Mouse (Mus musculus) ES-Bruce4 (cell line): ENCODE measurements around the gene Myh10. TPM values are rescaled to one million over a fixed set of nuclear protein-coding genes. Genes with fewer than 3 reads are reported as not detected.

ENCODE experiments used
- H3K27ac ChIP-seq: 2 replicates; pipeline ENCODE4 v1.5.1; 2012; ENCODE audit warnings: low read length, inconsistent platforms; ENCODE audit not compliant: insufficient read depth
- H3K27me3 ChIP-seq: 2 replicates; pipeline ENCODE4 v1.6.1; 2012; ENCODE audit warnings: mild to moderate bottlenecking, low read length, inconsistent platforms; ENCODE audit not compliant: control insufficient read depth, poor library complexity, insufficient read depth, severe bottlenecking
- H3K36me3 ChIP-seq: 2 replicates; pipeline ENCODE4 v1.6.1; 2012; ENCODE audit warnings: inconsistent platforms, mild to moderate bottlenecking, low read length, moderate library complexity; ENCODE audit not compliant: control insufficient read depth, poor library complexity, insufficient read depth, severe bottlenecking
- H3K4me1 ChIP-seq: one replicate; pipeline ENCODE4 v1.8.1; 2011; ENCODE audit warnings: low read length; ENCODE audit not compliant: control insufficient read depth, insufficient read depth
- H3K4me3 ChIP-seq: 2 replicates; pipeline ENCODE4 v1.5.1; 2011; ENCODE audit warnings: low read depth, mild to moderate bottlenecking, low read length
- H3K9ac ChIP-seq: 2 replicates; pipeline ENCODE4 v1.6.1; 2012; ENCODE audit warnings: low read depth, mild to moderate bottlenecking, inconsistent platforms; ENCODE audit not compliant: poor library complexity, severe bottlenecking
- H3K9me3 ChIP-seq: replicated peaks from 2 replicates; pipeline ENCODE4 v1.6.1; 2012; ENCODE audit warnings: mild to moderate bottlenecking, low read length, inconsistent platforms; ENCODE audit not compliant: control insufficient read depth, poor library complexity, insufficient read depth, severe bottlenecking
- CTCF ChIP-seq: IDR thresholded peaks from one replicate; pipeline ENCODE4 v1.8.1; 2011; ENCODE audit warnings: low read depth, low read length
- EP300 ChIP-seq: IDR thresholded peaks from 2 replicates; pipeline ENCODE4 v1.6.1; 2011; ENCODE audit warnings: low read depth, low read length; ENCODE audit not compliant: insufficient read depth
- POLR2A ChIP-seq: IDR thresholded peaks from one replicate; pipeline ENCODE4 v1.8.1; 2011; ENCODE audit warnings: low read length; ENCODE audit not compliant: insufficient read depth
- polyA plus RNA-seq: library from polyadenylated mRNA; stranded (reverse); fragments of >200 nt; gene quantifications from 2 replicates; pipeline ENCODE4 v1.2.4, GENCODE M21; 2011; ENCODE audit warnings: low read depth; ENCODE audit not compliant: missing spikeins, insufficient read depth, insufficient read length

Myh10 gene
- polyA plus RNA-seq, 1 experiment = 157 TPM

DNA sequence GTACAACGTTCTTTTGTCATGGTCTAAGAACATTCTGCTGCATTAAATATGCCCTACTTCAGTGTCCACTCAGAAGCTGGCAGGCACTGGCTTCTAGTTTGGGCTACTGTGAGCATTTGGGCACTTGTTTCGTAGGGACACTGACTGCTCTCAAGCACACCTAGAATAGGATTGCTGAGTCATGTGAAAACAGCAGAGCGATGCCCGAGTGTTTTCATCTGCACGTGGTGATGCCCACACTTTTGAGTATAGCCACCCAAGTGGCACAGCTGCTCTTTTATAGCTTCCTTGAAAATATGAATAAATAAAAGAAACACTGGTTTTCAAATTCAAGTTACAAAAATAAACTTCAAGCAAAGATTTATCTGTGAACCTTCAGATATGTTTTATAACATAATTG lies 56.8 kb downstream of the Myh10 start:
- H3K27ac ChIP-seq = no peak overlapping the region
- no peak overlapping the region for H3K9ac ChIP-seq
- H3K4me1 ChIP-seq = no peaks in the 10 kb centered on the region
- no peak overlapping the region for H3K4me3 ChIP-seq
- H3K27me3 ChIP-seq = no peaks in the 10 kb centered on the region
- TF ChIP-seq EP300 (no peak), POLR2A (no peak), CTCF (no peak)
- no peaks in the 10 kb centered on the region for H3K9me3 ChIP-seq
- H3K36me3 ChIP-seq = peaks cover 9% of the 10 kb centered on the region; the same call in 1 of the 2 replicates

DNA sequence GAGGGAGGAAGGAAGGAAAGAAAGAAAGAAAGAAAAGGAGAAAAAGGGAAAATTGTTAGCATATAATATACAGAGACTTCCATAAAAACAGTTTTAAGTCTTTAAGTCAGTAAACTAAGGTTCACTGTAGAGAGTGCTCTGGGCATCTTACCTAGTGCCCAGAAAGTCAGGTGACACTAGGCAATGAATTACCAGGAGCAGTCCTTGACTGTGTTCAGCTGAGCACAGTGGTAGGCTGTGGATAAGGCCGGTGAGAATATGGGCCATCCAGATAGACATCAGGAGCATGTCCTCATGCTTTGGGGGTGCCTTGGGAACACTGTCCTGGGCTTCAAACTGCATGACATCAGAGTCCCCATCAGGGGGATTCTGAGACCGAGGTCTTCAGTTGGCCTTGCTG lies 58.8 kb downstream of the Myh10 start:
- H3K9ac ChIP-seq = no peak overlapping the region
- no peaks in the 10 kb centered on the region for H3K4me1 ChIP-seq
- H3K36me3 ChIP-seq = peaks cover 7% of the 10 kb centered on the region; the same call in 1 of the 2 replicates
- H3K27me3 ChIP-seq = no peaks in the 10 kb centered on the region
- H3K27ac ChIP-seq = no peak overlapping the region
- H3K4me3 ChIP-seq = no peak overlapping the region
- TF ChIP-seq CTCF (no peak), EP300 (no peak), POLR2A (no peak)
- no peaks in the 10 kb centered on the region for H3K9me3 ChIP-seq

DNA sequence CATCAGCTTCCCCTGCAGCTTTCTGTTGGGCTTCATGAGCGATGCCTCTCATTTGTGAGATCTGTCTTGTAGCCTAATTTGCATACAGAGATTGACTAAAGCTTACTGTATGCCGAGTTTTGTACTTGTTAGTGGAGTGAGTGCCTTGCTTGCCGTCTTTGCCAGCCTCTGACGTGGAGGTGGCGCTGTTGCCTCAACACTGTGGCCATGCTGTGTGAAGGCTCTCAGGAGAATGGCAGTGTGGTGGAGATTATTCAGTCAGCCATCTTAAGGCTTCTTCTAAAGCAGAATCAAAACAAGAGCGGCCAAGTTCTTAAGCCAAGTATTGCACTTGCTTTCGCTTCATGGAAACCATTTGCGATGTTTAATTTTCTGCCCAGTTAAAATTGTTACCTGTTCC lies 59.6 kb downstream of the Myh10 start:
- H3K9ac ChIP-seq = no peak overlapping the region
- no peak overlapping the region for H3K4me3 ChIP-seq
- H3K9me3 ChIP-seq = no peaks in the 10 kb centered on the region
- H3K27me3 ChIP-seq = no peaks in the 10 kb centered on the region
- H3K4me1 ChIP-seq = no peaks in the 10 kb centered on the region
- H3K36me3 ChIP-seq = peaks cover 7% of the 10 kb centered on the region; the same call in 1 of the 2 replicates
- TF ChIP-seq POLR2A = no peak
- peak; percentile 78 for TF ChIP-seq CTCF
- no peak for TF ChIP-seq EP300
- no peak overlapping the region for H3K27ac ChIP-seq

DNA sequence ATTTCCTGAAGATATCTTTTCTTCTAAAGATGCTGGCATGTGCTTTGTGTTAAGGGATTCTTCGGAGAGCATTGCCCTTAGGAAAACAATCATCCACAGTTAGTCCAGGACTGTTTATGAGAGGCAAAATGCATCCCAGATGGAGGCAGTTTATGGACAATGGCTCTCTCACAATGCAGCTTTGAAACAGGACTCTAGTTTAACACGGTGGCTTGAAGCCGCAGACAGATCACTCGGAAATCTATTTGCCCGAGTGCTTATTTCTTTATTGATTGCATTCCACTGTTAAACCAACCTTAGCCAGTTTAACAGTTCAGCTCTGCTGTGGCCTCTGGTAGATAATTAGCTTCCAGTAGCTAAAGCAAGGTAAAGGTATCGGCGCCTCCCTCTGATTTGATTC lies 62.9 kb downstream of the Myh10 start:
- TF ChIP-seq POLR2A = no peak
- no peak for TF ChIP-seq EP300
- TF ChIP-seq CTCF = no peak
- Histone ChIP-seq H3K27me3 (no peaks in the 10 kb centered on the region), H3K4me3 (no peak overlapping the region), H3K36me3 (peaks cover 4% of the 10 kb centered on the region; the same call in 1 of the 2 replicates), H3K9ac (no peak overlapping the region), H3K9me3 (no peaks in the 10 kb centered on the region), H3K4me1 (no peaks in the 10 kb centered on the region), H3K27ac (no peak overlapping the region)

DNA sequence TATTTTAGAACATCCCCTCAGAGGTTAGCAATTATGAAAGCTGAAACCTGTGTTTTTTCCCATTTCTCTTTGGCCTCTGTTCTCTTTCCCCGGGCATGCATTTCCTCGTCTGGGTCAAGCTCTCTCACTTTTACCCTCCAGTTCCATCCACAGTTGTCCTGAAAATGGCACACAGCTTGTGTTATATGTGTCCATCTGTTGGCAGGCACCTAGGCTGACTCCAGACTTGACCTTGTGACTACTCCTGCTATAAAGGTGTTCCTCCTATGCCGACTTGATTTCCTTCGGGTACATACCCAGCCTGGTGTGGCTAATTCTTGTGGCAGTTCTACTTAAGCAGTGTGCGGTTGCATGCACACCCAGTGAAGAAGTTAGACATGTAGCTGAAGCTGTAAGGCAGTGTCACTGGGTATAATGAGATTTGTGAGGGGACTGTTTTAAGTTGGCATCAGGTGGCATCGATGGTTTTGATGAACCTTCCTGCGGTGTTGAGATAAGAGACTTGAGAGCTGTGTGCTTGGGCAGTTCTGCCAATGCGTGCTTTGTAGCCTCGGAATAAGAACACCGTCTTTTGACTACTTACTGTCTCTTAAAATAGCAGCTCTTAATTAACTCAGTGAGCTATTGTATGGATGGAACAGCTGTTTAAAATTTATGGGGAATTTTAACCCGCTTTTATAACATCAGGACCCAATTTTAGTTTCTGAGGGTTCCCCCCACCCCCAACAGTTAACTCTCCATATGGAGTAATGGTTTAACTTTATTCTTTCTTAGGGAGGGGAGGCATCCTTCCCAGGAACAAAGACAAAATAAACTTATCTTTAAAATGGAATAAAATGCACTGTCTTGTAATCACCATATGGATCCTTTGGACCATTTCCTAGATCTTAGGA lies 65.3 kb downstream of the Myh10 start:
- peaks cover 14% of the 10 kb centered on the region for H3K36me3 ChIP-seq

DNA sequence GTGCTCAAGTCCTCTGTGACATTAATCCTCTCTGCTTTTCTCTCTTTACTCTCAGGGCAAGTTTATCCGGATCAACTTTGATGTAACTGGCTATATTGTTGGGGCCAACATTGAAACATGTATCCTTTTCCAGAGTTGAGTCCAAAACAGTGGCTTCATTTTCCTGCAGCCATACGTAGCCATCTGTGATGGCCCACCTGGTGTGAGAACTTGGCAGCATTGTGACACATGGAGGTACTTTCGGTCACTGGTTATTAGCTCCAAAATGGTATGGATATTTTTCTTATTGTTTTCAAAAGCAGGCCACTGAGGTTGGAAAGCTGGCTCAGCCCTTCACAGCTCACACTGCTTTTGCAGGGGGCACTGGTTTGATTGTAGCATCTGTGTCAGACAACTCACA lies 68.3 kb downstream of the Myh10 start:
- Histone ChIP-seq H3K27me3 (no peaks in the 10 kb centered on the region), H3K9me3 (no peaks in the 10 kb centered on the region), H3K4me3 (no peak overlapping the region), H3K27ac (no peak overlapping the region), H3K36me3 (peaks cover 36% of the 10 kb centered on the region), H3K4me1 (no peaks in the 10 kb centered on the region), H3K9ac (no peak overlapping the region)
- TF ChIP-seq POLR2A (no peak), EP300 (no peak), CTCF (no peak)

More for the DNA sequence above, 65.3 kb downstream of the Myh10 start:
- no peak overlapping the region for H3K27ac ChIP-seq
- no peak overlapping the region for H3K4me3 ChIP-seq
- no peaks in the 10 kb centered on the region for H3K9me3 ChIP-seq
- no peaks in the 10 kb centered on the region for H3K4me1 ChIP-seq
- H3K27me3 ChIP-seq = no peaks in the 10 kb centered on the region
- no peak overlapping the region for H3K9ac ChIP-seq
- TF ChIP-seq POLR2A (no peak), CTCF (no peak), EP300 (no peak)
